Mouse (Mus musculus) liver, postnatal 0 days (tissue): ENCODE results near the gene Cxxc4. TPM values are rescaled to one million over a fixed set of nuclear protein-coding genes. Genes with fewer than 3 reads are reported as not detected.

Experiments
- ATAC-seq: fragments of 200-750 bp; cut with Nextera tagmentation; 2 replicates; pipeline ENCODE4 v1.8.0; 2017; ENCODE audit warnings: mild to moderate bottlenecking, moderate library complexity
- DNase-seq: peaks from one replicate; pipeline ENCODE4 v3.0.0-alpha.2; 2016
- H3K27ac ChIP-seq: fragments of 300-500 bp; sonication (generic); 2 replicates; pipeline ENCODE4 v1.5.1; 2014; ENCODE audit warnings: antibody characterized with exemption, moderate library complexity, mild to moderate bottlenecking, low read depth
- H3K27me3 ChIP-seq: fragments of 300-500 bp; sonication (generic); 2 replicates; pipeline ENCODE4 v1.6.1; 2014; ENCODE audit warnings: low read length, control low read depth, mixed read lengths; ENCODE audit not compliant: insufficient read depth
- H3K36me3 ChIP-seq: fragments of 300-500 bp; sonication (generic); replicated peaks from 2 replicates; pipeline ENCODE4 v1.6.1; 2014; ENCODE audit warnings: mild to moderate bottlenecking, control low read depth, low read length, moderate library complexity, mixed read lengths; ENCODE audit not compliant: insufficient read depth
- H3K4me1 ChIP-seq: fragments of 300-500 bp; sonication (generic); 2 replicates; pipeline ENCODE4 v1.6.1; 2014; ENCODE audit warnings: antibody characterized with exemption, mild to moderate bottlenecking, control low read depth; ENCODE audit not compliant: insufficient read depth
- H3K4me2 ChIP-seq: fragments of 300-500 bp; sonication (generic); 2 replicates; pipeline ENCODE4 v1.6.1; 2014; ENCODE audit warnings: low read depth, mild to moderate bottlenecking, low read length, moderate library complexity, mixed read lengths
- H3K4me3 ChIP-seq: fragments of 300-500 bp; sonication (generic); 2 replicates; pipeline ENCODE4 v1.5.1; 2014; ENCODE audit warnings: low read depth, low read length
- H3K9ac ChIP-seq: fragments of 300-500 bp; sonication (generic); replicated peaks from 2 replicates; pipeline ENCODE4 v1.6.1; 2014; ENCODE audit warnings: mild to moderate bottlenecking, moderate library complexity
- H3K9me3 ChIP-seq: fragments of 300-500 bp; sonication (generic); 2 replicates; pipeline ENCODE4 v1.6.1; 2016; ENCODE audit warnings: mild to moderate bottlenecking, control low read depth, low read length, mixed read lengths
- CTCF ChIP-seq: sonication (generic); IDR thresholded peaks from 2 replicates; pipeline ENCODE4 v1.5.1; 2016; ENCODE audit warnings: antibody characterized with exemption, low read depth
- EP300 ChIP-seq: IDR thresholded peaks from 2 replicates; pipeline ENCODE4 v1.6.1; 2016; ENCODE audit warnings: antibody characterized with exemption, low read depth, mild to moderate bottlenecking
- WGBS: fragments of 180-500 bp; shearing (Covaris S2); extraction: QIAGEN DNeasy Blood & Tissue Kit; methylation state at CpG from one replicate; pipeline ENCODE4 v1.1.7; 2014; ENCODE audit not compliant: insufficient replicate concordance; 5-methylcytosine and 5-hydroxymethylcytosine counted together
- polyA plus RNA-seq: library from polyadenylated mRNA; unstranded; fragments of >200 nt; fragmentation: Nextera tagmentation; extraction: Ambion mirVana; gene quantifications from 2 replicates; pipeline ENCODE4 v1.2.1, GENCODE M21; 2015

Gene Cxxc4
- polyA plus RNA-seq, 1 experiment from 2014 or later = 0.25 TPM

- H3K4me2 ChIP-seq = no peak overlapping the region
- no peaks in the 10 kb centered on the region for H3K36me3 ChIP-seq
- no peak for ATAC-seq
- peaks cover 22% of the 10 kb centered on the region for H3K27me3 ChIP-seq
- 26% methylated on average over 2 of the region's 2 CpGs for WGBS
- no peak overlapping the region for H3K27ac ChIP-seq
- TF ChIP-seq CTCF = no peak
- no peak for TF ChIP-seq EP300
- H3K9ac ChIP-seq = no peak overlapping the region
- DNase-seq = no peak
- H3K4me1 ChIP-seq = peaks cover 12% of the 10 kb centered on the region; the same call in 1 of the 2 replicates
- H3K9me3 ChIP-seq = no peaks in the 10 kb centered on the region
- H3K4me3 ChIP-seq = no peak overlapping the region
Observed at GRCm38 (mm10) chr3:134243168-134243849, 7.0 kb downstream of the Cxxc4 start.

DNA sequence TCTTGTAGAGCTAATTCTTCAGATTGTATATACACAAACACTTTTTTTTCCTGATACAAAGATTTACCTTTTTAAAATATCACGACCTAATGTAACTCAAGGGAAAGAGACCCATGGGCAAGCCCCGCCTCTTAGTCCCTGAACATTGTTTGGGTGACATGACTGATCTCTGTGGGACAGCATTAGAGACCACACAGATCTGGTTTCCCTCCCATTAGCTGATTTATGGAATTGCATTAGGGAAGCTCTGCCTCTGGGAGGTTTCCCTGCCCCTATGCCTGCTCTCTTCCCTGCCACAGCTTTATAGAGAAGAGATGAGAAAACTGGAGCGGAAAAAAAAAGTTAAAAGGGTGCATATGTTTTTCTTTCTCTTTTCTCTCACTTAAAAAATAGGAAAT lies 7.6 kb downstream of the Cxxc4 start:
- Histone ChIP-seq H3K9ac (no peak overlapping the region), H3K27me3 (peaks cover 21% of the 10 kb centered on the region), H3K4me1 (peaks cover 12% of the 10 kb centered on the region; the same call in 1 of the 2 replicates), H3K9me3 (no peaks in the 10 kb centered on the region), H3K27ac (no peak overlapping the region), H3K4me2 (no peak overlapping the region), H3K36me3 (no peaks in the 10 kb centered on the region), H3K4me3 (no peak overlapping the region)
- ATAC-seq = no peak
- WGBS = 60% methylated on average over 3 of the region's 3 CpGs
- no peak for DNase-seq
- TF ChIP-seq CTCF (no peak), EP300 (no peak)

DNA sequence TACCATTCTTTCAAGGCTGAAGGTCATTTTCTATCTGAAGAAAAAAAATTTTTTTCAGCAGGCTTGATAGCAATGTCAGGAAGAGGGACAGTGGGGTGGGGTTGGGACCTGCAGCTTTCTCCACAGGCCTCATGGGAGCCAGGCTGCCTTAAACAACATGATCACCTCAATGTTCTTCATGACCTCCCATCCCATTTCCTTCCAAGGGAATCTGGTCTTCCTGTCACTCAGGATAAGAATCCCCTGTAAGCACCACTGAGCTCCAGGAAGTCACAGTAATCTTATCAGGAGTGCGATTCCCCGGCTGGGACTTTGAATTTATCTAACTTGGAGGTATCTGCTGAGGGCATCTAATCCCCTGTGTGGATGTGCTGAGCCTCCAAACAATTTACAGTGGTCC lies 17.9 kb downstream of the Cxxc4 start:
- Histone ChIP-seq H3K9me3 (no peaks in the 10 kb centered on the region), H3K4me1 (no peaks in the 10 kb centered on the region), H3K4me3 (no peak overlapping the region), H3K27ac (no peak overlapping the region), H3K4me2 (no peak overlapping the region), H3K27me3 (no peaks in the 10 kb centered on the region), H3K36me3 (no peaks in the 10 kb centered on the region), H3K9ac (no peak overlapping the region)
- ATAC-seq (no peak), DNase-seq (no peak)
- WGBS = 32% methylated on average over 2 of the region's 2 CpGs
- TF ChIP-seq EP300 (no peak), CTCF (no peak)

DNA sequence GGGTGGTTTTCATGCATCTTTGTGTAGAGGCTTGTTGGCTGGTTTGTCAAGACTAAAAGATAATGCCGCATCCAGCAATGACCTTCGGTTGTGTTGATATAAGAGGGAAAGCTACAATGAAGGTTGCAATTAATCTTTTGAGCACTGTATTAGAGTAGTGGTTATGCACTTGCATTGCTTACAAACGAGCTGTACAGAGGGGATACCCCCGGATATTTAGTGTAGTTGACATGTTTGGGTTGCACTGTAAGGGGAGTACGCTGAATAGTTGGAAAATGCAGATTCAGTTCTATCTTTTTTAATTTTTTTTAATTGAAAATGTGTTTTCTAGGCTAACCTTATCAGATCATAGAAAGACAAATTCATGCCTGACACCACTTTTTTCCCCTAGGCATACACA lies 22.4 kb downstream of the Cxxc4 start:
- DNase-seq = no peak
- 74% methylated on average over 5 of the region's 5 CpGs for WGBS
- Histone ChIP-seq H3K27ac (no peak overlapping the region), H3K4me3 (no peak overlapping the region), H3K27me3 (no peaks in the 10 kb centered on the region), H3K36me3 (no peaks in the 10 kb centered on the region), H3K9ac (no peak overlapping the region), H3K4me1 (no peaks in the 10 kb centered on the region), H3K4me2 (no peak overlapping the region), H3K9me3 (no peaks in the 10 kb centered on the region)
- no peak for ATAC-seq
- TF ChIP-seq CTCF = no peak
- no peak for TF ChIP-seq EP300

GRCm38 (mm10) chr3:134259300-134259699 lies 23.0 kb downstream of the Cxxc4 start:
- TF ChIP-seq CTCF (no peak), EP300 (no peak)
- Histone ChIP-seq H3K36me3 (no peaks in the 10 kb centered on the region), H3K4me2 (no peak overlapping the region), H3K4me1 (no peaks in the 10 kb centered on the region), H3K9me3 (no peaks in the 10 kb centered on the region), H3K27me3 (no peaks in the 10 kb centered on the region), H3K27ac (no peak overlapping the region), H3K4me3 (no peak overlapping the region), H3K9ac (no peak overlapping the region)
- ATAC-seq = no peak
- 70% methylated on average over 3 of the region's 3 CpGs for WGBS
- no peak for DNase-seq

GRCm38 (mm10) chr3:134279655-134280054 lies 43.4 kb downstream of the Cxxc4 start:
- ATAC-seq = no peak
- no peaks in the 10 kb centered on the region for H3K36me3 ChIP-seq
- H3K9me3 ChIP-seq = no peaks in the 10 kb centered on the region
- no peaks in the 10 kb centered on the region for H3K4me1 ChIP-seq
- H3K4me3 ChIP-seq = no peak overlapping the region
- no peak overlapping the region for H3K27ac ChIP-seq
- H3K9ac ChIP-seq = no peak overlapping the region
- H3K27me3 ChIP-seq = no peaks in the 10 kb centered on the region
- TF ChIP-seq CTCF (no peak), EP300 (no peak)
- no peak overlapping the region for H3K4me2 ChIP-seq
- no peak for DNase-seq
